Mouse (Mus musculus) E14TG2a.4 (cell line): Measurements from ENCODE around the gene Neurog3.
A peak's percentile ranks its signal among the peaks of the same experiment; 100 is the strongest.

Experiments used
- H3K27me3 ChIP-seq: 2 replicates; pipeline ENCODE4 v1.6.1; 2014; ENCODE audit warnings: low read length, control low read depth; ENCODE audit not compliant: insufficient read depth
- H3K36me3 ChIP-seq: 2 replicates; pipeline ENCODE4 v1.6.1; 2014; ENCODE audit warnings: low read length, control low read depth; ENCODE audit not compliant: insufficient read depth
- H3K4me1 ChIP-seq: replicated peaks from 2 replicates; pipeline ENCODE4 v1.6.1; 2014; ENCODE audit warnings: low read depth, low read length, control low read depth
- H3K4me3 ChIP-seq: replicated peaks from 2 replicates; pipeline ENCODE4 v1.5.1; 2014; ENCODE audit warnings: mild to moderate bottlenecking, low read length
- H3K9me3 ChIP-seq: 2 replicates; pipeline ENCODE4 v1.6.1; 2014; ENCODE audit warnings: low read length, control low read depth
- CTCF ChIP-seq: conservative IDR thresholded peaks from 2 replicates; pipeline ENCODE4 v1.5.1; 2014; ENCODE audit warnings: low read length
- NANOG ChIP-seq: IDR thresholded peaks from 2 replicates; pipeline ENCODE4 v1.6.1; 2014; ENCODE audit warnings: borderline replicate concordance, low read length, mixed read lengths
- POU5F1 ChIP-seq: IDR thresholded peaks from 2 replicates; pipeline ENCODE4 v1.6.1; 2014; ENCODE audit warnings: low read length, borderline replicate concordance

The Neurog3 gene

GRCm38 (mm10) chr10:62132691-62133281 lies at the start of gene Neurog3:
Gene Neurog3 (plus strand): TSS chr10:62133090.
- no peaks in the 10 kb centered on the region for H3K36me3 ChIP-seq
- peak within 1 kb of the TSS; percentile 62 for H3K4me3 ChIP-seq
- TF ChIP-seq CTCF, result no peak
- no peak for TF ChIP-seq POU5F1
- no peak for TF ChIP-seq NANOG
- H3K27me3 ChIP-seq, result peaks cover 79% of the 10 kb centered on the region
- no peaks in the 10 kb centered on the region for H3K9me3 ChIP-seq
- H3K4me1 ChIP-seq, result peaks cover 97% of the 10 kb centered on the region

DNA sequence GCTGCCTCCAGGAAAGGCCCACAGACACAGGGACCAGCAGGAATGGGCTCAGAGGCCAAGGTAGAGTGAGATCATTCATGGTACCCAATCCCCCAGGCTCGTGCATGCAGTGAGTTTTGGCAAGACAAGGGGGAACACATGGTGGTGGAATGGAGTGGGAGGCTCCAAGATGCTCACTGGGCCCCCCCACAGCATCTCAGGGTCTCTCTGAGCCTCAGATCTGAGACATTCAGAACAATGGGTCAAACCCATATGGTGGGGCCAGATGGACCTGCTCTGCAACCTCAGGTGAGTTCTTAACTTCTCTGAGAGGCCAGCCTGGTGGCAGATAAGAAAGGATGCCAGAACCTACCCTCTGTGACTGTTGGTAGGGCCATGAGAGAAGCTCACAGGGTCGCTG lies 46.8 kb upstream of the Neurog3 start:
- Histone ChIP-seq H3K36me3 (no peaks in the 10 kb centered on the region), H3K9me3 (no peaks in the 10 kb centered on the region), H3K4me1 (no peaks in the 10 kb centered on the region), H3K4me3 (no peak overlapping the region), H3K27me3 (peaks cover 39% of the 10 kb centered on the region)
- TF ChIP-seq POU5F1, result no peak
- no peak for TF ChIP-seq CTCF
- TF ChIP-seq NANOG, result no peak

GRCm38 (mm10) chr10:62086826-62087225 lies 46.1 kb upstream of the Neurog3 start:
- Histone ChIP-seq H3K9me3 (no peaks in the 10 kb centered on the region), H3K36me3 (no peaks in the 10 kb centered on the region), H3K27me3 (peaks cover 39% of the 10 kb centered on the region), H3K4me1 (no peaks in the 10 kb centered on the region), H3K4me3 (no peak overlapping the region)
- TF ChIP-seq NANOG (no peak), POU5F1 (no peak), CTCF (no peak)

- Histone ChIP-seq H3K9me3 (no peaks in the 10 kb centered on the region), H3K4me1 (no peaks in the 10 kb centered on the region), H3K4me3 (no peak overlapping the region), H3K36me3 (no peaks in the 10 kb centered on the region), H3K27me3 (peaks cover 44% of the 10 kb centered on the region)
- TF ChIP-seq POU5F1, result no peak
- TF ChIP-seq CTCF, result no peak
- TF ChIP-seq NANOG, result no peak
These were observed 44.5 kb upstream of the Neurog3 start for GRCm38 (mm10) chr10:62088411-62088810.

- H3K4me1 ChIP-seq, result no peaks in the 10 kb centered on the region
- no peak overlapping the region for H3K4me3 ChIP-seq
- H3K36me3 ChIP-seq, result no peaks in the 10 kb centered on the region
- peaks cover 42% of the 10 kb centered on the region for H3K27me3 ChIP-seq
- no peak for TF ChIP-seq NANOG
- TF ChIP-seq POU5F1, result no peak
- no peak for TF ChIP-seq CTCF
- H3K9me3 ChIP-seq, result no peaks in the 10 kb centered on the region
These were observed 43.8 kb upstream of the Neurog3 start for GRCm38 (mm10) chr10:62089071-62089470.

DNA sequence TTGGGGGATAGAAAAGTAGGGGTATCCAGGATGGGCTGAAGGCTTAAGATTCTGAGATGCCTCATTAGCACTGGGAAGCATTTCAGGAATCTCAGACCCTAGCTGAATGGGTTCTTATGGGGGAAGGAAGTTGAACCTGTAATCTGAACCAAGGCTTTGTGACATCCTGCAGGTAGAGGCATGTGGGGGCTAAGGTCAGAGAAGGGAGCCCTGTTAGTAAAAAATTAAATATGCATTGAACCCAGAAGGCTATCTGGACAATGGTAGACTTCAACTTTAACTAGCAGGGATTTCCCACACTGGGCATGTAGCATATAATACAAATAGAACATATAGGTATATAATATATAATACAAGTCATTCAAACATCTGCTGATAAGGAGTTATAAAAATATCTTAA lies 43.4 kb upstream of the Neurog3 start:
- H3K36me3 ChIP-seq, result no peaks in the 10 kb centered on the region
- TF ChIP-seq NANOG (no peak), CTCF (no peak), POU5F1 (no peak)
- no peaks in the 10 kb centered on the region for H3K9me3 ChIP-seq
- no peaks in the 10 kb centered on the region for H3K4me1 ChIP-seq
- peaks cover 39% of the 10 kb centered on the region for H3K27me3 ChIP-seq
- no peak overlapping the region for H3K4me3 ChIP-seq

DNA sequence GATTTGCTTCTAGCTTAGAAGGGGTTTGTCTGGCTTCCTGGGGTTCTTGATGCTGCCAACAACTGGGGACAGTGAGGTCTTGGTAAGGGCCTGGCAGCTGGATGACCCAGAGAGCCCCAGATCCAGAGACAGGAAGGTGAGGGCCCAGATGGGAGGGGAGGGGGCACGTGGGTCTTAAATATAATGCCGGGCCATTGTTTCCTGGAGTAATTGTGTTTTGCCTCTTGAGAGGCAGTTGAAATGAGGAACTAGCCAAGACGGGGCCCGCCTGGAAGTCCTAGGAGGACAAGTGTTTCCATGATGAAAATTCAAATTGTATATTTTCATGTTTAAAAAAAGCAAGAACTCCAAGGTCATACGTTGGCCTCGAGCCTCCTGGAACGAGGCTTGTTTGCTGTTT lies 39.0 kb upstream of the Neurog3 start:
- H3K9me3 ChIP-seq, result no peaks in the 10 kb centered on the region
- H3K4me1 ChIP-seq, result peaks cover 15% of the 10 kb centered on the region
- no peak overlapping the region for H3K4me3 ChIP-seq
- H3K27me3 ChIP-seq, result peaks cover 10% of the 10 kb centered on the region; the same call in 1 of the 2 replicates
- no peaks in the 10 kb centered on the region for H3K36me3 ChIP-seq
- TF ChIP-seq CTCF, result no peak
- TF ChIP-seq NANOG, result no peak
- TF ChIP-seq POU5F1, result no peak

DNA sequence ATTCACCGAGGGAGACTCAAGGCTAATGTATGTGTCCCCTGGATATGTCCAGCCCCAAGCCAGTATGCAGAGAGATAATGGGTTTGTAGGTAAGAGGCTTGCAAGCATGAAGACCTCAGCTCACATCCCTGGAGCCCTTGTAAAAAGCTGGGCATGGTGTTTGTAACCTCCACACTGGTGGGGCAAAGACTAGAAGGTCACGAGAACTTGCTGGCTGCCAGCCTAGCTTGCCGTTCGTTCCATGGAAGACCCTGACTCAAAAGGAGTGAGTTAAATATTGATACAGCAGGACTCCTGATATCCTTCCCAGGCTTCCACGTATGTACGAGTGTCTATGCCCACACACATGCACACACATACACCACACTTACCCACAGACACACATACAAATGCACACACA lies 38.5 kb upstream of the Neurog3 start:
- H3K36me3 ChIP-seq, result no peaks in the 10 kb centered on the region
- H3K9me3 ChIP-seq, result no peaks in the 10 kb centered on the region
- no peak for TF ChIP-seq NANOG
- no peak for TF ChIP-seq POU5F1
- TF ChIP-seq CTCF, result no peak
- H3K4me3 ChIP-seq, result no peak overlapping the region
- H3K27me3 ChIP-seq, result peaks cover 15% of the 10 kb centered on the region; the same call in 1 of the 2 replicates
- H3K4me1 ChIP-seq, result peaks cover 15% of the 10 kb centered on the region
